Mouse (Mus musculus): ENCODE measurements around the gene Pnliprp2.

GRCm38 (mm10) chr19:58758871-58759270, 648 bp upstream of the Pnliprp2 start:
- TF ChIP-seq CTCF (conservative IDR thresholded peaks at IDR 0.05; ENCODE audit: insufficient read depth, insufficient read length, low read depth, low read length) (no peak), POLR2A (IDR thresholded peaks at IDR 0.05; ENCODE audit: low read depth, low read length) (no peak)

Measured in kidney, adult 2 months (tissue).